In the genomic region with DNA sequence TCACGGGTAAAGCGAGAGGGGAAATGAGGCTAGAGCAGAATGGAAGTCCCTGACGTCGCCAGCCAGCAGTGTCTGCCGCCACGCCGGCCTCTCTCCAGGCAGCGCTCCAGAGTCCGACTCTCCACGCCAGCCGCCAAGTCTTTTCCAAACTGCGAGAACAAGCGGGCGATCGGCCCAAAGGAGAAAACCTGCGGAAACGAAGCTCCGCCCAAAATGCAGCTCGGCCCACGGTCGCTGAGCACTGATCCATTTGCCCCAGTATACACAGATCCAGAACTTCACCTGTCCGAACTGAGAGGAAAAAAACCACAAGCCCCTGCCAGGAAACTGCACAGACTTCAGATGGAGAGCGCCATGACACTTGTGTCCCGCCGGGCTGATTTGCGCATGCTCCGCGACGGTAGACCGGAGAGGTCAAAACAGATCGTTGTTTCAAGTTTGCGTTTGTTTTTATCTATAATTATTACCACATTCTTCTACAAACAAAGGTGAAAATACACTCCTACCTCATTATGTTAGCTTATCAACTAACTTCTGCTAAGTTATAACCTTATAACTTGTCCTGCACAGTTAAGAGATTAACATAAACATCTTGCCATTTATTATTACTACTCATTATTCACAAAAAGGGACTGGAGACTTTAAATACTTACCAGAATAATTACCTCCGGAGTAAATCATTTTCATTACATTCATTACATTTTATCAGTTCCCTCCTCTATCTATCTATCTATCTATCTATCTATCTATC, we compare ENCODE assay signal across 8 mouse cellular contexts. TPM values are rescaled to one million over a fixed set of nuclear protein-coding genes. Genes with fewer than 3 reads are reported as not detected.
DNase-seq lines count a peak whose midpoint lies in the region; ATAC-seq and TF ChIP-seq lines count a peak whose summit lies in the region.

A gene (minus strand): TSS at position 394 of the 751 bp plus-strand sequence.

- no peaks in the 10 kb centered on the region for H3K27me3 ChIP-seq in embryonic facial prominence, embryonic 13.5 days
- no peaks in the 10 kb centered on the region for H3K27me3 ChIP-seq in limb, embryonic 14.5 days (ENCODE audit: control insufficient read depth, insufficient read depth, low read length)
- H3K27me3 ChIP-seq in midbrain, postnatal 0 days (ENCODE audit: insufficient read depth, low read length), result no peaks in the 10 kb centered on the region

- H3K9ac ChIP-seq in embryonic facial prominence, embryonic 13.5 days, result peak within 1 kb of the TSS; percentile 85
- H3K9ac ChIP-seq in limb, embryonic 14.5 days (ENCODE audit: low read depth, low read length, severe bottlenecking), result peak within 1 kb of the TSS; percentile 80
- H3K9ac ChIP-seq in midbrain, postnatal 0 days (replicated peaks; ENCODE audit: low read length, poor library complexity, severe bottlenecking), result peak within 1 kb of the TSS; percentile 50

- H3K4me2 ChIP-seq in embryonic facial prominence, embryonic 13.5 days, result peak within 1 kb of the TSS; percentile 61
- H3K4me2 ChIP-seq in limb, embryonic 14.5 days (replicated peaks; ENCODE audit: low read depth, low read length, severe bottlenecking), result peak within 1 kb of the TSS; percentile 47
- H3K4me2 ChIP-seq in midbrain, postnatal 0 days (ENCODE audit: low read depth, low read length, poor library complexity, severe bottlenecking), result peak within 1 kb of the TSS; percentile 76

- peak; percentile 86 for DNase-seq in 3134 (ENCODE audit: extremely low read depth, insufficient read length, low spot score)
- DNase-seq in adrenal gland, postnatal 36 days, result peak; percentile 87 to 90
- DNase-seq in heart, adult 8-10 months (ENCODE audit: low spot score), result peak; percentile 91
- peak; percentile 87 for DNase-seq in kidney, adult 9 months
- peak; percentile 89 for DNase-seq in limb, embryonic 14.5 days (ENCODE audit: low spot score)
- DNase-seq in midbrain, postnatal 0 days (ENCODE audit: low spot score), result peak; percentile 87
- peak; percentile 62 to 68 for DNase-seq in spleen, postnatal 14 days (ENCODE audit: low spot score in 2 of 2)

- H3K4me1 ChIP-seq in embryonic facial prominence, embryonic 13.5 days, result peaks cover 9% of the 10 kb centered on the region
- peaks cover 4% of the 10 kb centered on the region; the same call in 1 of the 2 replicates for H3K4me1 ChIP-seq in limb, embryonic 14.5 days (ENCODE audit: control insufficient read depth, insufficient read depth, low read length)
- H3K4me1 ChIP-seq in midbrain, postnatal 0 days (ENCODE audit: insufficient read depth, low read length), result peaks cover 2% of the 10 kb centered on the region; the same call in 1 of the 2 replicates

- TF ChIP-seq CTCF in midbrain, postnatal 0 days (IDR thresholded peaks at IDR 0.05), result no peak

- peaks cover 9% of the 10 kb centered on the region for H3K36me3 ChIP-seq in embryonic facial prominence, embryonic 13.5 days
- H3K36me3 ChIP-seq in limb, embryonic 14.5 days (ENCODE audit: control insufficient read depth, insufficient read depth, low read length), result peaks cover 4% of the 10 kb centered on the region; the same call in 1 of the 2 replicates
- no peaks in the 10 kb centered on the region for H3K36me3 ChIP-seq in midbrain, postnatal 0 days (ENCODE audit: insufficient read depth, low read length)

- peak within 1 kb of the TSS; percentile 90 for H3K27ac ChIP-seq in embryonic facial prominence, embryonic 13.5 days
- peak within 1 kb of the TSS; percentile 86 for H3K27ac ChIP-seq in limb, embryonic 14.5 days (replicated peaks; ENCODE audit: low read depth, low read length)
- peak within 1 kb of the TSS; percentile 67; the same call in 1 of the 2 replicates for H3K27ac ChIP-seq in midbrain, postnatal 0 days (ENCODE audit: low read depth, low read length)

- TF ChIP-seq POLR2A in limb, embryonic 14.5 days (IDR thresholded peaks at IDR 0.05; ENCODE audit: borderline replicate concordance, extremely low read depth, insufficient read depth, insufficient read length), result peak; percentile 50; the same call in 1 of the 2 replicates

- no peak for ATAC-seq in embryonic facial prominence, embryonic 13.5 days (ENCODE audit: insufficient number of reproducible peaks, insufficient read depth, low FRiP score, low TSS enrichment, low read depth)
- ATAC-seq in limb, embryonic 14.5 days (ENCODE audit: low FRiP score, low read depth), result peak; percentile 90
- ATAC-seq in midbrain, postnatal 0 days (ENCODE audit: low FRiP score), result peak; percentile 88

- WGBS in embryonic facial prominence, embryonic 13.5 days, result under 1% methylated on average over 33 of the region's 33 CpGs
- WGBS in limb, embryonic 14.5 days, result under 1% methylated on average over 33 of the region's 33 CpGs
- WGBS in midbrain, postnatal 0 days, result under 1% methylated on average over 33 of the region's 33 CpGs

- H3K9me3 ChIP-seq in embryonic facial prominence, embryonic 13.5 days, result no peaks in the 10 kb centered on the region
- no peaks in the 10 kb centered on the region for H3K9me3 ChIP-seq in limb, embryonic 14.5 days (ENCODE audit: control insufficient read depth, low read length)
- no peaks in the 10 kb centered on the region for H3K9me3 ChIP-seq in midbrain, postnatal 0 days (ENCODE audit: low read length)

- H3K4me3 ChIP-seq in embryonic facial prominence, embryonic 13.5 days, result peak within 1 kb of the TSS; percentile 88
- H3K4me3 ChIP-seq in limb, embryonic 14.5 days (replicated peaks; ENCODE audit: low read length), result peak within 1 kb of the TSS; percentile 58
- H3K4me3 ChIP-seq in midbrain, postnatal 0 days (ENCODE audit: low read depth, low read length), result peak within 1 kb of the TSS; percentile 64

RNA-seq across cellular contexts. Expression of the gene that starts here (rescaled TPM):
- total RNA-seq in adrenal gland, postnatal 36 days (2021), result 10 to 100 TPM; 23.8 to 24.4 TPM
- 34.0 and 37.7 TPM in 2 replicates for polyA plus RNA-seq in embryonic facial prominence, embryonic 13.5 days (2015; fragmentation: Nextera tagmentation; extraction: Ambion mirVana)
- total RNA-seq in heart, adult 8-10 months (2022), result 10 to 100 TPM; 27.5 to 31.3 (median 30.8) TPM
- polyA plus RNA-seq in limb, embryonic 14.5 days (2012; rRNA removed), result 8.7 and 10.8 TPM in 2 replicates
- polyA plus RNA-seq in limb, embryonic 14.5 days (2014; fragmentation: Nextera tagmentation; extraction: Ambion mirVana), result 29.8 and 35.0 TPM in 2 replicates
- total RNA-seq in midbrain, postnatal 0 days (2014; rRNA removed), result 13.1 and 17.6 TPM in 2 replicates
- polyA plus RNA-seq in midbrain, postnatal 0 days (2015; fragmentation: Nextera tagmentation; extraction: Ambion mirVana), result 16.7 and 17.4 TPM in 2 replicates
